Mouse (Mus musculus) heart, embryonic 15.5 days (tissue): ENCODE data around the gene Crtap. TPM values are rescaled to one million over a fixed set of nuclear protein-coding genes. Genes with fewer than 3 reads are reported as not detected.

Experiments used
- polyA plus RNA-seq: library from polyadenylated mRNA; unstranded; fragments of >200 nt; fragmentation: Nextera tagmentation; extraction: Ambion mirVana; gene quantifications from 2 replicates; pipeline ENCODE4 v1.2.1, GENCODE M21; 2015

The Crtap gene
- polyA plus RNA-seq, 1 experiment from 2014 or later: 126 TPM

Other genes with a start within 250 kb of the Crtap start
- not detected in 2 replicates for gene Bcl2a1c, start 60.5 kb downstream of the Crtap start, polyA plus RNA-seq
- gene Glb1, start 10.4 kb upstream of the Crtap start, polyA plus RNA-seq: 36.6 and 47.4 TPM in 2 replicates
- gene Tmppe, start 10.4 kb upstream of the Crtap start, polyA plus RNA-seq: 6.7 and 8.4 TPM in 2 replicates
- 0.57 TPM in 1 of 2 replicates, not detected in the other for gene Ccr4, start 114.2 kb upstream of the Crtap start, polyA plus RNA-seq
- 1.3 and 1.7 TPM in 2 replicates for gene C130032M10Rik, start 125.0 kb upstream of the Crtap start, polyA plus RNA-seq
- gene Trim71, start 173.7 kb upstream of the Crtap start, polyA plus RNA-seq: 0.05 and 0.10 TPM in 2 replicates
- 31.0 and 40.3 TPM in 2 replicates for gene Cnot10, start 249.5 kb upstream of the Crtap start, polyA plus RNA-seq